In the genomic region with DNA sequence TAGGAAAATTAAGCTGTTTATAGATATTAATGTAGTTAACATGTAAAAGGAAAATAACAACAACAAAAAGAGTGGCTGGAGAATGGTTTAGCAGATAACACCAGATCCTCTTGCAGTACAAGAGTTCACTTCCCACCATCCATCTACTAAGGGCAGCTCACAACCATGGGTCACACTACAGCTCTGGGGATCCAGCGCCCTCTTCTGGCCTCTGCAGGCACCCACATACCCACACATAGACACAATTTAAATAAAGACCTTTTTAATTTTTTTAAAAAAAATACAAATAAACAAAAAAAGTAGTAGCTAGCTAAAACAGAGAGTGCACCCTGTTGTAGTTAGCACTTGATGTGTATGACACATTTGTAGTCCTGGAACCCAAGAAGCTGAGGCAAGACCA, we compare ENCODE assay signal across 9 mouse cellular contexts. TPM values are rescaled to one million over a fixed set of nuclear protein-coding genes. Genes with fewer than 3 reads are reported as not detected.
DNase-seq lines count a peak whose midpoint lies in the region; ATAC-seq lines count a peak whose summit lies in the region.
"Had no signal": no experiment of that assay in that cellular context is flagged by ENCODE, and none has a peak within 500 bp of the region (broad histone marks: within the 10 kb centered on the region; RNA-seq: fewer than 3 reads in every experiment).

No protein-coding gene starts in this region.

- no peaks in the 10 kb centered on the region for H3K9me3 ChIP-seq in liver, embryonic 15.5 days (replicated peaks)
- H3K9me3 ChIP-seq in neural tube, embryonic 15.5 days (replicated peaks), result no peaks in the 10 kb centered on the region

- H3K27ac ChIP-seq in liver, embryonic 15.5 days (replicated peaks), result no peak overlapping the region
- no peak overlapping the region for H3K27ac ChIP-seq in neural tube, embryonic 15.5 days (replicated peaks)

- 13% methylated on average over 1 of the region's 1 CpGs for WGBS in liver, embryonic 15.5 days (ENCODE audit: insufficient replicate concordance)
- 36% methylated on average over 1 of the region's 1 CpGs for WGBS in neural tube, embryonic 15.5 days

- H3K4me3 ChIP-seq in liver, embryonic 15.5 days (replicated peaks), result no peak overlapping the region
- no peak overlapping the region for H3K4me3 ChIP-seq in neural tube, embryonic 15.5 days (replicated peaks)

- ATAC-seq in liver, embryonic 15.5 days (ENCODE audit: insufficient read depth), result no peak
- ATAC-seq in neural tube, embryonic 15.5 days (ENCODE audit: low FRiP score), result no peak

- peaks cover 28% of the 10 kb centered on the region for H3K4me1 ChIP-seq in liver, embryonic 15.5 days (replicated peaks)
- H3K4me1 ChIP-seq in neural tube, embryonic 15.5 days, result peaks cover 43% of the 10 kb centered on the region

- H3K27me3 ChIP-seq in liver, embryonic 15.5 days, result no peaks in the 10 kb centered on the region
- no peaks in the 10 kb centered on the region for H3K27me3 ChIP-seq in neural tube, embryonic 15.5 days (replicated peaks)

- H3K9ac ChIP-seq in liver, embryonic 15.5 days, result no peak overlapping the region
- H3K9ac ChIP-seq in neural tube, embryonic 15.5 days (replicated peaks), result no peak overlapping the region

- H3K4me2 ChIP-seq in liver, embryonic 15.5 days, result 0 out of 2 replicates have a peak overlapping the region, but pooled peaks have one; percentile 2
- peak overlapping the region; percentile 30 for H3K4me2 ChIP-seq in neural tube, embryonic 15.5 days

- DNase-seq in cerebellum, postnatal 36 days, result peak; percentile 29
- DNase-seq in cerebellum, adult 9-10 months, result no peak
- DNase-seq in right cerebral cortex, postnatal 14 days, result peak; percentile 15
- no peak for DNase-seq in right cerebral cortex, postnatal 36 days (ENCODE audit: low spot score in 2 of 2)
- peak; percentile 8 for DNase-seq in embryo, embryonic 9.5 days (ENCODE audit: extremely low spot score)
- DNase-seq in Muller cell, postnatal 12 days (ENCODE audit: inconsistent ontology term), result no peak

- H3K36me3 ChIP-seq in liver, embryonic 15.5 days (replicated peaks), result no peaks in the 10 kb centered on the region
- H3K36me3 ChIP-seq in neural tube, embryonic 15.5 days, result no peaks in the 10 kb centered on the region

RNA-seq across cellular contexts. Expression of gene Arih1, which starts 4.0 kb away (rescaled TPM):
- polyA plus RNA-seq in liver, embryonic 15.5 days (2015; fragmentation: Nextera tagmentation; extraction: Ambion mirVana), result 5.8 and 6.5 TPM in 2 replicates
- 16.2 and 16.4 TPM in 2 replicates for polyA plus RNA-seq in neural tube, embryonic 15.5 days (2015; fragmentation: Nextera tagmentation; extraction: Ambion mirVana)

RNA-seq across cellular contexts. Expression of gene Hexa, which starts 56.9 kb away (rescaled TPM):
- polyA plus RNA-seq in liver, embryonic 15.5 days (2015; fragmentation: Nextera tagmentation; extraction: Ambion mirVana), result 34.9 and 36.6 TPM in 2 replicates
- 59.9 and 64.3 TPM in 2 replicates for polyA plus RNA-seq in neural tube, embryonic 15.5 days (2015; fragmentation: Nextera tagmentation; extraction: Ambion mirVana)

RNA-seq across cellular contexts. Expression of gene Tmem202, which starts 57.2 kb away (rescaled TPM):
- 0.08 TPM in 1 of 2 replicates, not detected in the other for polyA plus RNA-seq in liver, embryonic 15.5 days (2015; fragmentation: Nextera tagmentation; extraction: Ambion mirVana)
- 0.83 and 1.3 TPM in 2 replicates for polyA plus RNA-seq in neural tube, embryonic 15.5 days (2015; fragmentation: Nextera tagmentation; extraction: Ambion mirVana)
- polyA plus RNA-seq: lung, embryonic 16.5 days had no signal

Comparison
In these comparisons a context has a peak if more than half of its experiments do, and no peak if none do; other contexts are left out.
1. DNase-seq: peak in cerebellum, postnatal 36 days (2 of 2), right cerebral cortex, postnatal 14 days (single experiment) and embryo, embryonic 9.5 days (single experiment); none in cerebellum, adult 9-10 months (single experiment), right cerebral cortex, postnatal 36 days (0 of 2) and Muller cell, postnatal 12 days (single experiment).